Mouse (Mus musculus) E14TG2a.4 (cell line): ENCODE results near the gene Zfp235.

Experiments used
- CTCF ChIP-seq: conservative IDR thresholded peaks from 2 replicates; pipeline ENCODE4 v1.5.1; 2014; ENCODE audit warnings: low read length
- NANOG ChIP-seq: IDR thresholded peaks from 2 replicates; pipeline ENCODE4 v1.6.1; 2014; ENCODE audit warnings: borderline replicate concordance, low read length, mixed read lengths

DNA sequence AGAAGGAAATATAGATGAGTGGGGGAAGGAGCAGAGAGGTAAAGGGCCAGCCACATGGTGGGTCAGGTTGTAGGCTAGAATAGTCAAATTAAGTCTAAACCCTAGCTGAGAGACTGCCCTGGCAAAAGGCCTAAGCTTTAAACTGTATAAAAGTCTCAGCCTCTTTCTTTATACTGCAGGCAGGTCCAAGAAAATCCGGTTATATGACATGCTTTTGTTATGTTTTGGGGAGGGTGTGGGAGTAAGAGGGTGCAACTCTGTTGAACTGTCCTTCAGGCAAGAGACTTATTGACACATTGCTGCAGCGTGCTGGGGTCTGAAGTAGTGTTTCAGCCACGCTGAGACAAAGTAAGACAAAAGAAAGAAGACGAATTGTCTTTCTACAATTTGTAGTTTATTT is 38.2 kb downstream of the Zfp235 start:
- TF ChIP-seq CTCF = no peak
- no peak for TF ChIP-seq NANOG
